Mouse (Mus musculus) olfactory bulb, adult 2 months (tissue): ENCODE data around the gene Stbd1.

Source experiments
- CTCF ChIP-seq: fragments of 200-500 bp; IDR thresholded peaks from 2 replicates; pipeline ENCODE4 v1.5.1; 2012; ENCODE audit warnings: low read depth, mild to moderate bottlenecking, low read length, moderate library complexity; ENCODE audit not compliant: insufficient read depth
- POLR2A ChIP-seq: fragments of 200-500 bp; IDR thresholded peaks from 2 replicates; pipeline ENCODE4 v1.6.1; 2012; ENCODE audit warnings: mild to moderate bottlenecking, low read depth, low read length, moderate library complexity; ENCODE audit not compliant: insufficient read depth

DNA sequence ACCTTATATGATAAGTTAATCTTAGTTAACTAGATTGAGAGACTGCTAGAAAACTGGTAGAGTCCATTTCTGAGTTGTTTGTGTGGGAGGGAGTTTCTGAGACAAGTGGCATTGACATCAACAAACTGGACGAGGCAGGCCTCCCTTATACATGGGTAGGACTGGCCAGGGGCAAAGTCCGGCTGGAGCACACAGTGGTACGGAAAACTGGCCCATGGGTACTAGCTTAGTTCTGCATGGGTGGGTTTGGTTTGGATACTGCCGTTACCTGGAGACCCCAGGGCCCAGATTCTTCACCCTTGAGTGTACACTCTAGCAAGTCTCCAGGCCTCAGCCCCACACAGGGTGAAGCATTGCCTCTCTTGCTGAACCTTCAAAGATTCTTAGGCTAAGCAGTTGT lies 9.9 kb downstream of the Stbd1 start:
- no peak for TF ChIP-seq CTCF
- TF ChIP-seq POLR2A, result no peak
